In the genomic region with DNA sequence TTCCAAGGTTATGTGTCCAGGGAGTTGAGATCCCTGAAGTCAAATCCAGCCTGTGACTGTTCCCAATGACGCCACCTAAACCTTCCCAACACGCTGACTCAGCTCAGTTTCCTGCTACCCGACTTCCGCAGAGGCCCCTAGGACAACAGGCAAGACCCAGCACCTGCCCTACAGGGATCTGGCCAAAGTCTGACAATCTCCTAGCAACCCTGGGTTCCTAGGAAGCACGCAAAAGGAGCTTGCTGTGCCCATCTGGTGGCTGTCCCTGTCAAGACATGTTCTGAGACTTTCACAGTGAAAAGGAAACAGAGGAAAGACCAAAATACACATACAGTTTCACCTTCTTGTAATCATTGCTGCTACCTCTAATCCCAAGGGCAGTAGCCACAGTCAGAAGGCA, we compare ENCODE assay signal across 1 mouse cellular context.
TF ChIP-seq lines count a peak whose summit lies in the region.

No protein-coding gene starts in this region.

TF ChIP-seq in CH12.LX, 34 proteins besides CTCF, POLR2A, EP300 and RAD21 (continued from another document):
- TF ChIP-seq ELF1 (IDR thresholded peaks at IDR 0.05; ENCODE audit: low read depth, low read length), result no peak
- peak; percentile 86 for TF ChIP-seq MAFK (IDR thresholded peaks at IDR 0.05; ENCODE audit: insufficient replicate concordance, low read length)
- TF ChIP-seq ZC3H11A (IDR thresholded peaks at IDR 0.05; ENCODE audit: low read depth, low read length), result no peak
- TF ChIP-seq ETS1 (conservative IDR thresholded peaks at IDR 0.05; ENCODE audit: low read depth, low read length), result peak; percentile 63
- TF ChIP-seq BHLHE40 (IDR thresholded peaks at IDR 0.05; ENCODE audit: low read depth, low read length), result peak; percentile 45; the same call in 1 of the 2 replicates
- peak; percentile 96 for TF ChIP-seq CHD1 (IDR thresholded peaks at IDR 0.05; ENCODE audit: low read depth, low read length)
- no peak for TF ChIP-seq KAT2A (IDR thresholded peaks at IDR 0.05; ENCODE audit: insufficient replicate concordance, low read length)
- TF ChIP-seq TBP (conservative IDR thresholded peaks at IDR 0.05; ENCODE audit: low read depth, low read length), result no peak
- 0 out of 2 replicates have a peak, but pooled peaks have one; percentile 76 for TF ChIP-seq RCOR1 (conservative IDR thresholded peaks at IDR 0.05; ENCODE audit: low read depth, low read length)
- TF ChIP-seq E2F4 (IDR thresholded peaks at IDR 0.05; ENCODE audit: insufficient replicate concordance, low read depth, low read length), result no peak
- peak; percentile 10; the same call in 1 of the 2 replicates for TF ChIP-seq JUN (IDR thresholded peaks at IDR 0.05; ENCODE audit: insufficient read depth, low read depth, low read length)
- TF ChIP-seq JUND (conservative IDR thresholded peaks at IDR 0.05; ENCODE audit: low read depth, low read length), result peak; percentile 34; the same call in 1 of the 2 replicates
- TF ChIP-seq TCF12 (IDR thresholded peaks at IDR 0.05; ENCODE audit: low read depth, low read length), result peak; percentile 90
- TF ChIP-seq PAX5 (IDR thresholded peaks at IDR 0.05; ENCODE audit: low read length), result no peak
- peak; percentile 92 for TF ChIP-seq MEF2A (IDR thresholded peaks at IDR 0.05; ENCODE audit: borderline replicate concordance, low read depth, low read length)
- peak; percentile 75; the same call in 1 of the 2 replicates for TF ChIP-seq CHD2 (IDR thresholded peaks at IDR 0.05; ENCODE audit: low read length)
